Mouse (Mus musculus) bone marrow macrophage, adult 2 months (primary cell): Measurements from ENCODE around the gene Slain1. TPM values are rescaled to one million over a fixed set of nuclear protein-coding genes. Genes with fewer than 3 reads are reported as not detected.
A peak's percentile ranks its signal among the peaks of the same experiment; 100 is the strongest.

Experiments
- H3K27ac ChIP-seq: 2 replicates; pipeline ENCODE4 v1.5.1; 2012; ENCODE audit warnings: low read depth, low read length; ENCODE audit not compliant: insufficient read depth
- H3K4me1 ChIP-seq: 2 replicates; pipeline ENCODE4 v1.6.1; 2012; ENCODE audit warnings: low read length; ENCODE audit not compliant: control insufficient read depth, insufficient read depth
- H3K4me3 ChIP-seq: 2 replicates; pipeline ENCODE4 v1.5.1; 2012; ENCODE audit warnings: mild to moderate bottlenecking, low read length, moderate library complexity; ENCODE audit not compliant: insufficient read depth
- CTCF ChIP-seq: IDR thresholded peaks from 2 replicates; pipeline ENCODE4 v1.5.1; 2012; ENCODE audit warnings: low read depth, mild to moderate bottlenecking, low read length, moderate library complexity
- POLR2A ChIP-seq: IDR thresholded peaks from 2 replicates; pipeline ENCODE4 v1.6.1; 2012; ENCODE audit warnings: mild to moderate bottlenecking, low read depth, low read length, borderline replicate concordance
- polyA plus RNA-seq: library from polyadenylated mRNA; stranded (reverse); fragments of >200 nt; gene quantifications from 2 replicates; pipeline ENCODE4 v1.2.4, GENCODE M21; 2012; ENCODE audit not compliant: missing spikeins, insufficient read depth, insufficient read length

Gene Slain1
- polyA plus RNA-seq, 1 experiment, result not detected

- Histone ChIP-seq H3K27ac (no peak overlapping the region), H3K4me3 (no peak overlapping the region), H3K4me1 (no peaks in the 10 kb centered on the region)
- TF ChIP-seq CTCF, result no peak
- TF ChIP-seq POLR2A, result no peak
Observed at GRCm38 (mm10) chr14:103648623-103649255, 1.3 kb upstream of the Slain1 start.

- no peak overlapping the region for H3K27ac ChIP-seq
- TF ChIP-seq POLR2A (no peak), CTCF (no peak)
- no peak overlapping the region for H3K4me3 ChIP-seq
- H3K4me1 ChIP-seq, result no peaks in the 10 kb centered on the region
Observed at GRCm38 (mm10) chr14:103649302-103649701, 726 bp upstream of the Slain1 start.

- peak overlapping the region; percentile 48 for H3K4me3 ChIP-seq
- no peak overlapping the region for H3K27ac ChIP-seq
- no peaks in the 10 kb centered on the region for H3K4me1 ChIP-seq
- TF ChIP-seq POLR2A (no peak), CTCF (no peak)
Observed at GRCm38 (mm10) chr14:103650413-103651101, 529 bp downstream of the Slain1 start.

DNA sequence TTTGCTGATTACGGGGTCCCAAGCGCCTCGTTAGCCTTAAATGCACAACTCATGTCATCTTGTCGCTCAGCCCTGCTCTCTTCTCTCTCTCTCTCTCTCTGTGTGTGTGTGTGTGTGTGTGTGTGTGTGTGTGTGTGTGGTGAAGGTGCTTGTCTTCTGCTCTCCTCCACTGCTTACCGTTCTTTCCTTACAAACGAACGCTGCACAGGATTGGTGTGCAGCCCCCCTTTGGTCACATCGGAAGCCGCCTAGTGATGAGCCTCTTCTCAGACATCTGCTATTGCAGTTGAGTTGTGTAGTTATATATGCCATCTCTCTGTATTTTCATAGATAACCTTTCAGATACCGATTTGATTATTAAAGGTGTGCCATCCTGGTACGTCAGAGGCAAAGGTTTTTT, 1.1 kb downstream of the Slain1 start:
- TF ChIP-seq POLR2A, result no peak
- no peak for TF ChIP-seq CTCF
- H3K4me3 ChIP-seq, result peak overlapping the region; percentile 48
- no peaks in the 10 kb centered on the region for H3K4me1 ChIP-seq
- no peak overlapping the region for H3K27ac ChIP-seq

GRCm38 (mm10) chr14:103651562-103651961, 1.5 kb downstream of the Slain1 start:
- Histone ChIP-seq H3K27ac (no peak overlapping the region), H3K4me3 (no peak overlapping the region), H3K4me1 (no peaks in the 10 kb centered on the region)
- no peak for TF ChIP-seq POLR2A
- no peak for TF ChIP-seq CTCF

DNA sequence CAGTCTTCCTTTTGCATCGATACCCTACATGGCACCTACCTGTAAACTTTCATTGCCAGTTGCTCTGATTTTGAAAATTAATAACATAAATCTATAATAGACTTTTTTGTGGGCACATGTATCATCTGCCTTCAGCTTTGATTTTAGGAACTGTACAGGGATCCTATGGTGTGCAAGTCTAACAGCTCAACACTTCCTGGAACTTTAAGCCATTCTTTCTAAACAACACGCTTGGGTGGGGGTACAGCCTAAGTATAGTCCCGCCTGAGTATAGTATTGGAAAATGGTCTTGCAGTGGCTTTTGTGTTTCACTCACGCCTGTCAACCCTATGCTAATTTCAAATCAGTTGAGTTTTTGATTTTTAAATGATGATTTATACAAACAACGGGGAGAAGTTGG, 2.5 kb downstream of the Slain1 start:
- H3K27ac ChIP-seq, result no peak overlapping the region

DNA sequence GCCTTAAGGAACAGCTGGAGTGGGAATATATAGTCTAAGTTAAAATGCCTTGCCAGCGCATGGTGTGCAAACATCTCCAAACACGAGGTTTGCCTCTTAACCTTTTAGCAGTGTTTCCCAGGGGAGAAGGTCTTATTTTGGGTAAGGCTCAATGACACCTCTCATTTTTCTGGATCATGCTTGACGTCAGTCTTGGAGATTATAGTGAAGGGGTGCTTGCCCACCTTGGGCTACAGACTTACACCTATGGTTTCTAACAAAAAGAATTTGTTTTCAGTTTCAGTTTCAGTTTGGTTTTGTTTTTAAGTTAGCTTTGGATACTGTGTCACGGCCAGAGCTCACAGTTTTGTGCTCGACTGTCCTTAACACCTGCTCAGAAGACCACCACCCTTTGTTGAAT, 3.8 kb downstream of the Slain1 start:
- TF ChIP-seq POLR2A (no peak), CTCF (no peak)
- no peak overlapping the region for H3K27ac ChIP-seq
- H3K4me3 ChIP-seq, result peak overlapping the region; percentile 8; the same call in 1 of the 2 replicates
- no peaks in the 10 kb centered on the region for H3K4me1 ChIP-seq

More for the DNA sequence above, 2.5 kb downstream of the Slain1 start:
- Histone ChIP-seq H3K4me3 (no peak overlapping the region), H3K4me1 (no peaks in the 10 kb centered on the region)
- no peak for TF ChIP-seq CTCF
- TF ChIP-seq POLR2A, result no peak

- H3K4me3 ChIP-seq, result no peak overlapping the region
- TF ChIP-seq CTCF, result no peak
- no peak for TF ChIP-seq POLR2A
- no peak overlapping the region for H3K27ac ChIP-seq
- H3K4me1 ChIP-seq, result no peaks in the 10 kb centered on the region
Observed at GRCm38 (mm10) chr14:103655448-103655847, 5.4 kb downstream of the Slain1 start.

- no peak overlapping the region for H3K27ac ChIP-seq
- TF ChIP-seq POLR2A, result no peak
- no peak for TF ChIP-seq CTCF
Observed at GRCm38 (mm10) chr14:103657876-103658275, 7.8 kb downstream of the Slain1 start.

GRCm38 (mm10) chr14:103663026-103663425, 13.0 kb downstream of the Slain1 start:
- Histone ChIP-seq H3K4me1 (no peaks in the 10 kb centered on the region), H3K27ac (no peak overlapping the region), H3K4me3 (no peak overlapping the region)
- TF ChIP-seq CTCF (no peak), POLR2A (no peak)

More at GRCm38 (mm10) chr14:103657876-103658275, 7.8 kb downstream of the Slain1 start:
- Histone ChIP-seq H3K4me1 (no peaks in the 10 kb centered on the region), H3K4me3 (no peak overlapping the region)

DNA sequence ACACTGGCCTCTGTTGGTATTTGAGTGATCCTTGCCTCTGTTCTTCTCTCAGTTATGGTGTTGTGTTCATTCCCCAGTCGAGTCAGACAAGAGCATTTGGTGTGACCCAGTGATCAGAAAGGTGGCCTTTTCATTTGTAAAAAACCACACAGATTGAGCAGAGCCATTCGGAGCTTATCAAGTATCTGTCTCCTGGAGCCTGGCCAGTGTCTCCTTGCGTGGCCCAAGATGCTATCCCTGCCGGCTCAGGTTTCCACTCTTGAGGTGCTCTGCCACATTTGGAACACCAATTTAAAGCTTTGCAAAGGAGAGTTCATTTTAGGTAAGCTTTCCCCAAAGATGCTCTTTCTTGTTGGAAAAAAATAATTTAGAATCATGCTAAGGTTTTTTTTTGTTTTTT, 14.4 kb downstream of the Slain1 start:
- Histone ChIP-seq H3K4me3 (no peak overlapping the region), H3K4me1 (no peaks in the 10 kb centered on the region), H3K27ac (no peak overlapping the region)
- no peak for TF ChIP-seq CTCF
